Mouse (Mus musculus): Measurements from ENCODE around the gene Rsrc1. TPM values are rescaled to one million over a fixed set of nuclear protein-coding genes. Genes with fewer than 3 reads are reported as not detected.
A peak's percentile ranks its signal among the peaks of the same experiment; 100 is the strongest.

Gene Rsrc1
- 30.6 and 31.9 TPM in 2 replicates for polyA plus RNA-seq (2014; fragmentation: Nextera tagmentation; extraction: Ambion mirVana)

DNA sequence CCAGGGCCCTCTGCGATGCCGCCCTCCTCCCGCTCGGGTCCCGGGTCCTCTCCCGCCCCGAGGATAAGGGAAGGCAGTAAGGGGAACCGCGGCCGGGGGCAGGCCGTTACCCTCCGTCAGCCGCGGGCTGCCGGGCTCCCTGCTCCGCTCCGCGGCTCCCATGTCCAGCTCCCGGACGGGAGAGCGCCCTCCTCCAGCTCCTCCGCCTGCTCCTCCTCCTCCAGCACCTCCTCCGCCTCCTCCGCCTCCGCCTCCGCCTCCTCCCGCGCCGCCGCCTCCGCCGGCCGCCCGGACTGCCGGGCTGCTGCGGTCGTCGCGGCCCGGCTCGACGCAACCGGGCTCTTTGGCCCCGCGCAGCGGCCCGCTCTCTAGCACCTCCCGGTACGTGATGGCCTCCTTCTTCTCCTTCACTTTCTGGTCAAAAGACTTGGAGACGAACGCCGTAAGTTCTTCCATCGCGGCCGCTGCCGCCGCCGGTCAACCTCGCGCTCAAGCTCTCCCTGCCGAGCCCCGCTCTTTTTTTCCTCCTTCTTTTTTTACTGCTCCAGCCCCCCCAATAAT lies at the start of gene Rsrc1:
Rsrc1 (plus strand) TSS at position 290 of the 561 bp plus-strand sequence.
- Histone ChIP-seq H3K9ac (ENCODE audit: low read length) (peak within 1 kb of the TSS; percentile 48; the same call in 1 of the 2 replicates), H3K9me3 (replicated peaks; ENCODE audit: control insufficient read depth, low read length) (no peaks in the 10 kb centered on the region), H3K27ac (ENCODE audit: low read depth, low read length) (0 out of 2 replicates have a peak within 1 kb of the TSS, but pooled peaks have one; percentile 21), H3K4me3 (ENCODE audit: low read depth, low read length) (peak within 1 kb of the TSS; percentile 38), H3K27me3 (replicated peaks; ENCODE audit: control insufficient read depth, insufficient read depth, low read length) (peaks cover 70% of the 10 kb centered on the region), H3K36me3 (ENCODE audit: control insufficient read depth, insufficient read depth, low read length) (no peaks in the 10 kb centered on the region), H3K4me1 (ENCODE audit: control insufficient read depth, insufficient read depth, low read length) (no peaks in the 10 kb centered on the region; the same call in 1 of the 2 replicates), H3K4me2 (ENCODE audit: low read length) (peak within 1 kb of the TSS; percentile 59)
- WGBS: under 1% methylated on average over 49 of the region's 62 CpGs
- DNase-seq (ENCODE audit: low spot score): no peak
- peak; percentile 18; the same call in 1 of the 2 replicates for ATAC-seq

DNA sequence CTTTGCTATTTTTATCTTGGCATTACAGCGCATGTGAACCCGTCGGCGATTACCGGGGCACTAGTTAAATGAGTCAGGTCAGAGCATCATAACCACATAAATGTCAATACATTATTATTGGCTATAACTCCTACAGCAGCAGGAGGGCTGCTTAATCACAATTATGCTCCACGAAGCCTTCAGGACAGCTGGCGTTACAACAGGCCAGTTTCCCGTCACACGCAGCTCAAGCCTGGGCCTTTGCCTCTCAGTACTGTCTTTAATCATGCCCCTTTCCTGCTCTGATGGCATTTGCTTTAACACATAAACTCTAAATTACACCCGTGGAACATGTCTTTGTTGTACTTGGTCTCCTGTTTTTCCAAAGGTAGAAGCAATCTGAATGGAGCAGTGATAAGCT lies 41.5 kb upstream of the Rsrc1 start:
- H3K36me3 ChIP-seq (ENCODE audit: control insufficient read depth, insufficient read depth, low read length): no peaks in the 10 kb centered on the region
- DNase-seq (ENCODE audit: low spot score): no peak
- H3K9ac ChIP-seq (ENCODE audit: low read length): no peak overlapping the region
- H3K9me3 ChIP-seq (replicated peaks; ENCODE audit: control insufficient read depth, low read length): no peaks in the 10 kb centered on the region
- WGBS: 65% methylated on average over 10 of the region's 10 CpGs
- no peak overlapping the region for H3K27ac ChIP-seq (ENCODE audit: low read depth, low read length)
- ATAC-seq: no peak
- no peaks in the 10 kb centered on the region for H3K27me3 ChIP-seq (replicated peaks; ENCODE audit: control insufficient read depth, insufficient read depth, low read length)
- no peaks in the 10 kb centered on the region for H3K4me1 ChIP-seq (ENCODE audit: control insufficient read depth, insufficient read depth, low read length)
- H3K4me3 ChIP-seq (ENCODE audit: low read depth, low read length): no peak overlapping the region
- no peak overlapping the region for H3K4me2 ChIP-seq (ENCODE audit: low read length)

DNA sequence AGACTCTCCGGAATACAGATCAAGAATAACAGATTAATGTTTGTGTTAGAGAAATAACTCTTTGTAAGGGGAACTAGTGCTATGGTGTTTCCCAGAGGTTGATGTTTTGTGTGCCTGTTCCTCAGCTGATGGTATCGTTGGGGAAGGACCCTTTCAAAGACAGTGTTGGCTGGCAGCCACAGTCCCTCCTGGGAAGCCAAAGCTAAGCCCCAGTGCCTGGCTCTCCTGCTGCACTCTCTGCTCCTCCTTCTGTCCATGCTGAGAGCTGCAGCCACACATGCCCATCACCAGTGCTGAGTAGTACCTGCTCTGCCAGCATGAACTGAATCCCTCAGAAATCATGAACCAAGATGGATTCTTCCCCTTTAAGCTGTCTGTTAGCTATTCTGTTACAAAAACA lies 26.1 kb upstream of the Rsrc1 start:
- Histone ChIP-seq H3K9me3 (replicated peaks; ENCODE audit: control insufficient read depth, low read length) (no peaks in the 10 kb centered on the region), H3K27me3 (replicated peaks; ENCODE audit: control insufficient read depth, insufficient read depth, low read length) (no peaks in the 10 kb centered on the region), H3K4me1 (ENCODE audit: control insufficient read depth, insufficient read depth, low read length) (no peaks in the 10 kb centered on the region), H3K36me3 (ENCODE audit: control insufficient read depth, insufficient read depth, low read length) (no peaks in the 10 kb centered on the region), H3K9ac (ENCODE audit: low read length) (no peak overlapping the region), H3K27ac (ENCODE audit: low read depth, low read length) (no peak overlapping the region), H3K4me2 (ENCODE audit: low read length) (no peak overlapping the region), H3K4me3 (ENCODE audit: low read depth, low read length) (no peak overlapping the region)
- ATAC-seq (0 out of 2 replicates have a peak, but pooled peaks have one; percentile 37), DNase-seq (ENCODE audit: low spot score) (no peak)
- WGBS: 47% methylated on average over 2 of the region's 2 CpGs

DNA sequence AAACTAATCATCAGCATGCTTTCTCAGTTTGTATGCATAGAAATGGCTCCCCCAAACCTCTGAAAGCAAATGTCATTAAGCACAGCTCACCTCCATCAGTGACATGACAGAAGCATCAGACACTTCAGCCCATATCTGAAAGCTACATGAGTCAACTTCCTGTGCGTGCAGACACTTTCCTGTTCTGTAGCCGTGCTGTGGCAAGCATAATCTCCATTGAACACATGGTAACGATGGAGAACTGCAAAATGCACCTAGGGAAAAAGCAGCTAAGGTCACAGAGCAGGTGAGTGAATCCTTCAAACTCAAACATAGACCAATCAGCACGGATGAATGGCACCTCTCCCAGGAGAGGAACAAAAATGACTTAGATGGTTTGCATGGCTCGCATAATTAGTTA lies 21.2 kb upstream of the Rsrc1 start:
- Histone ChIP-seq H3K4me1 (ENCODE audit: control insufficient read depth, insufficient read depth, low read length) (no peaks in the 10 kb centered on the region), H3K4me2 (ENCODE audit: low read length) (no peak overlapping the region), H3K9me3 (replicated peaks; ENCODE audit: control insufficient read depth, low read length) (no peaks in the 10 kb centered on the region), H3K27me3 (replicated peaks; ENCODE audit: control insufficient read depth, insufficient read depth, low read length) (peaks cover 3% of the 10 kb centered on the region; the same call in 1 of the 2 replicates), H3K27ac (ENCODE audit: low read depth, low read length) (no peak overlapping the region), H3K9ac (ENCODE audit: low read length) (no peak overlapping the region), H3K36me3 (ENCODE audit: control insufficient read depth, insufficient read depth, low read length) (no peaks in the 10 kb centered on the region), H3K4me3 (ENCODE audit: low read depth, low read length) (no peak overlapping the region)
- ATAC-seq (no peak), DNase-seq (ENCODE audit: low spot score) (no peak)
- 78% methylated on average over 5 of the region's 5 CpGs for WGBS

DNA sequence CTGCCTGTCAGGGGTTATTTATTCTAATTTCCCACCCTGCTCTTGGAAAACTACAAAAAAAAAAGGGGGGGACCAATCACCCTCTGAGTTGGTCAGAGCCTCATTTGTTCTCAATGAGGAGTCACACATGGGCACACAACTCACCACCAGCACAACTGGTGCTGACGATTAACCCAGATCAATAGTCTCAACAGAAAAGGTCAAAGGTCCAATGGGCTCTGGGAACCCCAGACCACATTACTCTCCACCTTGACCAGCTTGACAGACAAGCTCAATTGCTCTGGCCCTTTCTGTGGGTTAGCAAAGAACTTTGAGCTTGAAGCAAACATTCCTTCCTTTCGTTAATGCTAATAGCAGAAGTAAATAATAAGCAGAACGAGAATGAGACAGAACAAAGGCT lies 16.3 kb upstream of the Rsrc1 start:
- no peaks in the 10 kb centered on the region for H3K4me1 ChIP-seq (ENCODE audit: control insufficient read depth, insufficient read depth, low read length)

DNA sequence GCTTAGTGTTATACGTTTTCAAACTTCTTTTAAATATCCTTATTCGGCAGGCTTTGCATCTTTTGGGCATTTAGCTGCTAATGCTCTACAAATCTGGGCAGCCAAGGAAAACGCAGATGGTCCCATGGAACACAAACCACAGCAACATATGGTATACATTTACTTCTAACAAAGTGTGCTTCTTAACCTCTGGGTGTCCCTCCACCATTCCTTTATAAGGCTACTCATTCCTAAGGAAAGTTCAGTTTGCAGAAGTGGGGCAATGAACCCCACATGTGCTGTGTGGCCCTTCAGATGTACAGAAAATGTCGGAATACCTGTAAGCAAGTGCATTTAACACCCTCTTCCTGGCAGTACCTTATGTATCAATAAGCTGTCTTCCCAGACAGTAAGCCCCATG lies 13.7 kb upstream of the Rsrc1 start:
- WGBS: 61% methylated on average over 4 of the region's 4 CpGs
- DNase-seq (ENCODE audit: low spot score) (no peak), ATAC-seq (no peak)
- Histone ChIP-seq H3K4me3 (ENCODE audit: low read depth, low read length) (no peak overlapping the region), H3K9ac (ENCODE audit: low read length) (no peak overlapping the region), H3K4me2 (ENCODE audit: low read length) (no peak overlapping the region), H3K4me1 (ENCODE audit: control insufficient read depth, insufficient read depth, low read length) (peaks cover 3% of the 10 kb centered on the region), H3K36me3 (ENCODE audit: control insufficient read depth, insufficient read depth, low read length) (no peaks in the 10 kb centered on the region), H3K9me3 (replicated peaks; ENCODE audit: control insufficient read depth, low read length) (no peaks in the 10 kb centered on the region), H3K27ac (ENCODE audit: low read depth, low read length) (no peak overlapping the region), H3K27me3 (replicated peaks; ENCODE audit: control insufficient read depth, insufficient read depth, low read length) (peaks cover 48% of the 10 kb centered on the region)

More for the DNA sequence above, 16.3 kb upstream of the Rsrc1 start:
- Histone ChIP-seq H3K4me2 (ENCODE audit: low read length) (no peak overlapping the region), H3K4me3 (ENCODE audit: low read depth, low read length) (no peak overlapping the region), H3K9me3 (replicated peaks; ENCODE audit: control insufficient read depth, low read length) (no peaks in the 10 kb centered on the region), H3K27ac (ENCODE audit: low read depth, low read length) (no peak overlapping the region), H3K27me3 (replicated peaks; ENCODE audit: control insufficient read depth, insufficient read depth, low read length) (peaks cover 25% of the 10 kb centered on the region), H3K9ac (ENCODE audit: low read length) (no peak overlapping the region), H3K36me3 (ENCODE audit: control insufficient read depth, insufficient read depth, low read length) (no peaks in the 10 kb centered on the region)
- ATAC-seq (no peak), DNase-seq (ENCODE audit: low spot score) (no peak)
- WGBS: 41% methylated on average over 3 of the region's 3 CpGs

DNA sequence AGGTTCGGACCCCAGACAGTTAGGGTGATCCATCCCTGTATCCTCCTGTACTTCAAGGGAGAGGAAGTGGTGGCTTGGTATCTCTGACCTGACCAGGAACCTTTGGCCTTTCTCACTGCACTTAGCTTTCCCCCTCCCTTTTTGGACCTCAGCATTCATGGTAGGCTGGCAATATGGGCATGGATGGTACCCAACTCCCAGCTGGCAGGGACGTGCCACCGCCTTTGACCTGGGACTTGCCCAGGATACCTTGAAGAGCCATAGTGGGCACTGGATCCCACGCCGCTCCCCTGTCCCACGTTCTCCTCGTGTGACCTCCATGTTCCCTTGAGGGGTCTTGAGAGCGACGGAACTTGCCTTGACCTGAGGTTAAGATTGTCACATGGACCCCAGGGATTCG lies 10.9 kb upstream of the Rsrc1 start:
- no peak overlapping the region for H3K4me2 ChIP-seq (ENCODE audit: low read length)
- no peak for DNase-seq (ENCODE audit: low spot score)

DNA sequence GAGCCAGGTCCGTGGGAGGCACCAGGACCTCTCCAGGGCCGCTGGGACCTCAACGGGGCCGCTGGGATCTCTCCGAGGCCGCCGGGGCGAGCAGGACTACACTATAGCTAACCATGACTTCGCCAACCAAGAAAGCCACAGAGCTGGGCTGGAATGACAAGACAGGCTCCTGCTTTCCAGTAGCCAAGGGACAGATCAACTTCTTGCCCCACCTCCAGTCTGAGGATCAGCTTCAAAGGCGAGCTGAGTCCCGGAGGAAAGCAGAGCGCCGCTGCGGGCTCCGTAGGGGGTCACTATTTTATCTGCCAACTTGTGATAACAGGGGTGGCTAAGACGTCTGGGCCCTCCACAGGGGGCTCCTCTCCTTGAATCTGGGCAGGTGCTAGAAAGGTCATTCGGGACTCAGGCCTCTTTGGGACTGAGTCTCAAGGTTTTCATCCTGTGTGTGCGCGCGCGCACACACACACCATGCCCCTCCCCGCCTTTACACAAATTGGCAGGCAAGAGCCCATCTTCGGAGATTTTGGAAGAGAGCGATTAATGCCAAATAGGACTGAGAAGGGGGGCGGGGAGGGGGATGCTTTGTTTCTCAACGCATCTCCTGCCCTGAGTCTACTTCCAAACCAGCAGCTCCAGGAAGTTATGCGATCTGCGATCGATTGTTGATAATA lies 10.4 kb upstream of the Rsrc1 start:
- ATAC-seq (no peak), DNase-seq (ENCODE audit: low spot score) (no peak)
- peaks cover 68% of the 10 kb centered on the region for H3K27me3 ChIP-seq (replicated peaks; ENCODE audit: control insufficient read depth, insufficient read depth, low read length)

More for the DNA sequence above, 10.9 kb upstream of the Rsrc1 start:
- Histone ChIP-seq H3K4me1 (ENCODE audit: control insufficient read depth, insufficient read depth, low read length) (peaks cover 10% of the 10 kb centered on the region), H3K9ac (ENCODE audit: low read length) (no peak overlapping the region), H3K27me3 (replicated peaks; ENCODE audit: control insufficient read depth, insufficient read depth, low read length) (peaks cover 67% of the 10 kb centered on the region), H3K27ac (ENCODE audit: low read depth, low read length) (no peak overlapping the region), H3K9me3 (replicated peaks; ENCODE audit: control insufficient read depth, low read length) (no peaks in the 10 kb centered on the region), H3K4me3 (ENCODE audit: low read depth, low read length) (no peak overlapping the region), H3K36me3 (ENCODE audit: control insufficient read depth, insufficient read depth, low read length) (no peaks in the 10 kb centered on the region)
- whole genome bisulfite sequencing: 3% methylated on average over 10 of the region's 10 CpGs
- ATAC-seq: no peak

More for the DNA sequence above, 10.4 kb upstream of the Rsrc1 start:
- Histone ChIP-seq H3K27ac (ENCODE audit: low read depth, low read length) (no peak overlapping the region), H3K4me1 (ENCODE audit: control insufficient read depth, insufficient read depth, low read length) (peaks cover 10% of the 10 kb centered on the region), H3K4me3 (ENCODE audit: low read depth, low read length) (no peak overlapping the region), H3K4me2 (ENCODE audit: low read length) (peak overlapping the region; percentile 23), H3K9ac (ENCODE audit: low read length) (no peak overlapping the region), H3K36me3 (ENCODE audit: control insufficient read depth, insufficient read depth, low read length) (no peaks in the 10 kb centered on the region), H3K9me3 (replicated peaks; ENCODE audit: control insufficient read depth, low read length) (no peaks in the 10 kb centered on the region)
- under 1% methylated on average over 29 of the region's 29 CpGs for WGBS
